ENCODE assay signal across 9 mouse cellular contexts in genomic region chr4:83485250-83485649, GRCm38 (mm10). TPM values are rescaled to one million over a fixed set of nuclear protein-coding genes. Genes with fewer than 3 reads are reported as not detected.
DNase-seq lines count a peak whose midpoint lies in the region; ATAC-seq and TF ChIP-seq lines count a peak whose summit lies in the region.
"Had no signal": no experiment of that assay in that cellular context is flagged by ENCODE, and none has a peak within 500 bp of the region (broad histone marks: within the 10 kb centered on the region; RNA-seq: fewer than 3 reads in every experiment).

No protein-coding gene starts in this region.

- H3K4me2 ChIP-seq in heart, embryonic 15.5 days: peak overlapping the region; percentile 89
- H3K4me2 ChIP-seq in forebrain, postnatal 0 days (ENCODE audit: low read depth): peak overlapping the region; percentile 70

- no peak for DNase-seq in heart, postnatal 4 days
- DNase-seq in G1E (ENCODE audit: low spot score): no peak
- no peak for DNase-seq in forebrain, postnatal 0 days
- no peak for DNase-seq in ovary, postnatal 36 days (ENCODE audit: low spot score)
- no peak for DNase-seq in adrenal gland, adult 18-20 months (ENCODE audit: low spot score in 2 of 2)
- DNase-seq in adrenal gland, postnatal 36 days: no peak

- H3K27me3 ChIP-seq in heart, embryonic 15.5 days: no peaks in the 10 kb centered on the region
- H3K27me3 ChIP-seq in G1E (ENCODE audit: insufficient read depth, low read length): no peaks in the 10 kb centered on the region
- no peaks in the 10 kb centered on the region for H3K27me3 ChIP-seq in forebrain, postnatal 0 days (ENCODE audit: insufficient read depth, low read length)
- H3K27me3 ChIP-seq: Patski had no signal

- H3K27ac ChIP-seq in heart, embryonic 15.5 days: peak overlapping the region; percentile 98
- peak overlapping the region; percentile 100; the same call in 1 of the 2 replicates for H3K27ac ChIP-seq in forebrain, postnatal 0 days (ENCODE audit: low read depth, low read length)
- H3K27ac ChIP-seq in macrophage: no peak overlapping the region

- H3K79me2 ChIP-seq in macrophage (ENCODE audit: inconsistent target): no peaks in the 10 kb centered on the region

- H3K36me3 ChIP-seq in heart, embryonic 15.5 days: peaks cover 11% of the 10 kb centered on the region
- H3K36me3 ChIP-seq in G1E (replicated peaks) (peaks cover 39% of the 10 kb centered on the region), macrophage (ENCODE audit: inconsistent target) (no peaks in the 10 kb centered on the region)
- peaks cover 17% of the 10 kb centered on the region for H3K36me3 ChIP-seq in forebrain, postnatal 0 days (ENCODE audit: insufficient read depth)

- peak overlapping the region; percentile 94 for H3K4me3 ChIP-seq in heart, embryonic 15.5 days
- H3K4me3 ChIP-seq in G1E (ENCODE audit: low read depth, low read length) (peak overlapping the region; percentile 84), macrophage (ENCODE audit: inconsistent target) (peak overlapping the region; percentile 45)
- H3K4me3 ChIP-seq in forebrain, postnatal 0 days (ENCODE audit: low read depth, low read length): peak overlapping the region; percentile 99

- no peak for TF ChIP-seq CTCF in G1E (IDR thresholded peaks at IDR 0.05; ENCODE audit: low read depth, low read length)
- no peak for TF ChIP-seq CTCF in forebrain, postnatal 0 days (IDR thresholded peaks at IDR 0.05; ENCODE audit: low read depth)

- peaks cover 7% of the 10 kb centered on the region for H3K4me1 ChIP-seq in heart, embryonic 15.5 days (replicated peaks)
- H3K4me1 ChIP-seq in G1E (ENCODE audit: insufficient read depth, low read depth, low read length): peaks cover 17% of the 10 kb centered on the region
- peaks cover 6% of the 10 kb centered on the region for H3K4me1 ChIP-seq in forebrain, postnatal 0 days (ENCODE audit: insufficient read depth)

- WGBS in heart, embryonic 15.5 days: 27% methylated on average over 12 of the region's 12 CpGs
- 9% methylated on average over 12 of the region's 12 CpGs for WGBS in forebrain, postnatal 0 days
- WGBS in macrophage (ENCODE audit: missing documents): 40% methylated on average over 12 of the region's 12 CpGs

- ATAC-seq in heart, embryonic 15.5 days (replicated peaks; ENCODE audit: insufficient number of reproducible peaks, insufficient read depth, low FRiP score, low read depth): no peak
- ATAC-seq in G1E (ENCODE audit: extremely low read depth, insufficient number of reproducible peaks, low FRiP score, poor library complexity, severe bottlenecking): no peak
- no peak for ATAC-seq in forebrain, postnatal 0 days

- H3K9ac ChIP-seq in heart, embryonic 15.5 days: peak overlapping the region; percentile 73
- peak overlapping the region; percentile 93 for H3K9ac ChIP-seq in forebrain, postnatal 0 days

- H3K9me3 ChIP-seq in heart, embryonic 15.5 days (replicated peaks): no peaks in the 10 kb centered on the region
- no peaks in the 10 kb centered on the region for H3K9me3 ChIP-seq in G1E (replicated peaks)
- no peaks in the 10 kb centered on the region for H3K9me3 ChIP-seq in forebrain, postnatal 0 days (ENCODE audit: low read length)

RNA-seq across cellular contexts. Expression of gene Psip1, which starts 1.0 kb away (rescaled TPM):
- polyA plus RNA-seq in heart, embryonic 15.5 days (2015; fragmentation: Nextera tagmentation; extraction: Ambion mirVana): 74.2 and 75.4 TPM in 2 replicates
- total RNA-seq in heart, postnatal 4 days (2021): 10 to 100 TPM; 64.5 to 68.7 TPM
- 252 and 284 TPM in 2 replicates for total RNA-seq in G1E (2014; fragmentation: Nextera tagmentation)
- 132 and 170 TPM in 2 replicates for total RNA-seq in G1E (2017)
- 67.3 and 85.9 TPM in 2 replicates for polyA plus RNA-seq in G1E (2012)
- 248 and 298 TPM in 2 replicates for total RNA-seq in forebrain, postnatal 0 days (2014; rRNA removed)
- 284 and 309 TPM in 2 replicates for polyA plus RNA-seq in forebrain, postnatal 0 days (2015; fragmentation: Nextera tagmentation; extraction: Ambion mirVana)
- 10 to 100 TPM in 21 of 26 experiments, 1 to 10 TPM in 5; 4.2 to 61.8 (median 14.1) TPM for total RNA-seq in macrophage (2018; cell fraction: chromatin; rRNA removed)
- 10 to 100 TPM in 3 of 26 experiments, 1 to 10 TPM in 23; 4.8 to 12.5 (median 7.5) TPM for total RNA-seq in macrophage (2018; cell fraction: cytosol; rRNA removed)
- 10 to 100 TPM in 15 of 26 experiments, 1 to 10 TPM in 11; 2.1 to 49.8 (median 11.5) TPM for total RNA-seq in macrophage (2018; cell fraction: nucleus; rRNA removed)
- 5.6 to 19.2 TPM (median 15.7 TPM) in 3 replicates for polyA plus RNA-seq in macrophage (2018)
- total RNA-seq in adrenal gland, adult 18-20 months (2021): 10 to 100 TPM; 36.2 to 42.0 TPM
- total RNA-seq in adrenal gland, postnatal 36 days (2021): 10 to 100 TPM; 48.9 to 51.0 TPM

RNA-seq across cellular contexts. Expression of gene Ccdc171, which starts 40.1 kb away (rescaled TPM):
- polyA plus RNA-seq in heart, embryonic 15.5 days (2015; fragmentation: Nextera tagmentation; extraction: Ambion mirVana): 3.3 and 3.6 TPM in 2 replicates
- total RNA-seq in heart, postnatal 4 days (2021): 1 to 10 TPM; 1.4 to 1.5 TPM
- total RNA-seq in G1E (2014; fragmentation: Nextera tagmentation) (10.7 and 15.0 TPM in 2 replicates), G1E (2017) (5.6 and 7.8 TPM in 2 replicates)
- polyA plus RNA-seq in G1E (2012) (1.4 and 1.8 TPM in 2 replicates), macrophage (2018) (1.1 to 1.3 TPM (median 1.2 TPM) in 3 replicates)
- 3.9 and 4.6 TPM in 2 replicates for total RNA-seq in forebrain, postnatal 0 days (2014; rRNA removed)
- 1.5 and 2.9 TPM in 2 replicates for polyA plus RNA-seq in forebrain, postnatal 0 days (2015; fragmentation: Nextera tagmentation; extraction: Ambion mirVana)
- 10 to 100 TPM in 25 of 26 experiments, 1 to 10 TPM in 1; 8.9 to 59.2 (median 41.3) TPM for total RNA-seq in macrophage (2018; cell fraction: chromatin; rRNA removed)
- total RNA-seq in macrophage (2018; cell fraction: cytosol; rRNA removed): 1 to 10 TPM; 1.3 to 4.0 (median 2.0) TPM
- 10 to 100 TPM in 19 of 26 experiments, 1 to 10 TPM in 7; 5.0 to 29.8 (median 15.7) TPM for total RNA-seq in macrophage (2018; cell fraction: nucleus; rRNA removed)
- 1 to 10 TPM; 1.8 to 2.4 TPM for total RNA-seq in adrenal gland, adult 18-20 months (2021)
- 1 to 10 TPM; 1.7 to 2.4 TPM for total RNA-seq in adrenal gland, postnatal 36 days (2021)

Comparison
In these comparisons a context has a peak if more than half of its experiments do, and no peak if none do; other contexts are left out.
1. H3K4me3 ChIP-seq: peak in every context shown above with its lines; median percentile 99 in forebrain, postnatal 0 days; 94 in heart, embryonic 15.5 days; 84 in G1E; 45 in macrophage.